Mouse (Mus musculus) forebrain, postnatal 0 days (tissue): ENCODE measurements around the gene Pnmal2. TPM values are rescaled to one million over a fixed set of nuclear protein-coding genes. Genes with fewer than 3 reads are reported as not detected.

Experiments used
- ATAC-seq: fragments of 200-750 bp; cut with Nextera tagmentation; 2 replicates; pipeline ENCODE4 v1.8.0; 2017; ENCODE audit warnings: mild to moderate bottlenecking, moderate library complexity
- DNase-seq: peaks from one replicate; pipeline ENCODE4 v3.0.0-alpha.2; 2015
- H3K27ac ChIP-seq: fragments of 300-500 bp; sonication (generic); 2 replicates; pipeline ENCODE4 v1.5.1; 2014; ENCODE audit warnings: low read depth, mild to moderate bottlenecking, antibody characterized with exemption, low read length, moderate library complexity, mixed read lengths
- H3K27me3 ChIP-seq: fragments of 300-500 bp; sonication (generic); 2 replicates; pipeline ENCODE4 v1.6.1; 2014; ENCODE audit warnings: mild to moderate bottlenecking, low read length, mixed read lengths; ENCODE audit not compliant: insufficient read depth
- H3K36me3 ChIP-seq: fragments of 300-500 bp; sonication (generic); 2 replicates; pipeline ENCODE4 v1.6.1; 2014; ENCODE audit warnings: mild to moderate bottlenecking, moderate library complexity; ENCODE audit not compliant: insufficient read depth
- H3K4me1 ChIP-seq: fragments of 300-500 bp; sonication (generic); 2 replicates; pipeline ENCODE4 v1.6.1; 2014; ENCODE audit warnings: antibody characterized with exemption; ENCODE audit not compliant: insufficient read depth
- H3K4me2 ChIP-seq: fragments of 300-500 bp; sonication (generic); 2 replicates; pipeline ENCODE4 v1.6.1; 2014; ENCODE audit warnings: low read depth, mild to moderate bottlenecking, moderate library complexity
- H3K4me3 ChIP-seq: fragments of 300-500 bp; sonication (generic); 2 replicates; pipeline ENCODE4 v1.5.1; 2014; ENCODE audit warnings: low read depth, low read length, mixed read lengths
- H3K9ac ChIP-seq: fragments of 300-500 bp; sonication (generic); 2 replicates; pipeline ENCODE4 v1.6.1; 2014; ENCODE audit warnings: mild to moderate bottlenecking
- H3K9me3 ChIP-seq: fragments of 300-500 bp; sonication (generic); 2 replicates; pipeline ENCODE4 v1.6.1; 2016; ENCODE audit warnings: low read length
- CTCF ChIP-seq: sonication (generic); IDR thresholded peaks from 2 replicates; pipeline ENCODE4 v1.5.1; 2016; ENCODE audit warnings: antibody characterized with exemption, control low read depth, low read depth
- WGBS: fragments of 180-500 bp; shearing (Covaris S2); extraction: QIAGEN DNeasy Blood & Tissue Kit; methylation state at CpG from one replicate; pipeline ENCODE4 v1.1.7; 2014; 5-methylcytosine and 5-hydroxymethylcytosine counted together
- polyA plus RNA-seq: library from polyadenylated mRNA; unstranded; fragments of >200 nt; fragmentation: Nextera tagmentation; extraction: Ambion mirVana; gene quantifications from 2 replicates; pipeline ENCODE4 v1.2.1, GENCODE M21; 2015
- total RNA-seq: library from RNA; depleted of rRNA; stranded (reverse); fragments of >200 nt; gene quantifications from 2 replicates; pipeline ENCODE4 v1.2.3, GENCODE M21; 2014

Pnmal2 gene
- total and polyA plus RNA-seq, 2 experiments from 2014 or later: 133 to 134 TPM

DNA sequence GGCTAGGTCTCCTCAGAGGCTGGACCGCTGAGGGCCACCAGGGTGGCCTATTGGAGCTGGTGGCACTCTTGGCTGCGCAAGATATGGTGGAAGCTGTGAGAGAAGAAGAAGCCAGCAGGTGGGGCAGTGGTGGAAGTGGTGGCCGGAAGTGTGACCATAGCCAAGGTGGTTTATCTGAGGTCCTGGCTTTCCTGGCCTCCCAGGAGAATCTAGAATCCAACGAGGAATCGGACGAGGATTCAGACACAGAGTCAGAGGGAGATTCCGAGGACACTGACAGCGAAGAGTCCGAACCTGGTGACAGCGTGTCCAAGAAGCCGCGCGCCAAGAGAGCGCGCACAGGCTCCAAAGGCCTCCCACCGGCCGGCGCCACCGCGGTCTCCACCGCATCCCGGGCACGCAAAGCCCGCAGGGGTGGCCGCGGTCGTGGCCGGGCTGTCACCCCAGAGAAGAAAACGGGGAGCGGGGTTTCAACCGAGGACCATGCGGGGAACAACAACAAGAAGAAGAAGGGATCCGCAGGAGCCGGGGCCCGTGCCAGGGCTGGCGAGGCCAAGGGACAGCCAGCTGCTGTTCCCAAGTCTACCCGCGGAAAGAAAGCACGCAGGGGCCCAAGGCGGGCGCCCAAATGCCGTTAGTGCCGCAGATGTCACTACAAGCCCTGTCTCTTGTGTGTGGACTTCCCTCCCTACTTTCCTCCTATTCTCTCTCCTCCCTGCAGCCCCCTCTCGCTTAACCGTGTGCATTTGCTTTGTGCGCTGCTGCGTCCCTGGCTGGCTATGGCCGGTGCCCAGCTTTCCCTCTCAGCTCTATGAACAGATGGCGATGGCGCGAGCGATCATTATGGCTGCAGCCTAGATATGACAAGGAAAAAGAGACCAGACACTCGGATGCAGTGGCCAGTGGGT, 2.2 kb downstream of the Pnmal2 start:
- H3K9me3 ChIP-seq: no peaks in the 10 kb centered on the region
- H3K4me2 ChIP-seq: peak overlapping the region; percentile 91
- 4% methylated on average over 51 of the region's 53 CpGs for WGBS
- peak overlapping the region; percentile 83 for H3K4me3 ChIP-seq
- peak overlapping the region; percentile 97 for H3K9ac ChIP-seq
- H3K27me3 ChIP-seq: no peaks in the 10 kb centered on the region
- no peak for DNase-seq
- no peaks in the 10 kb centered on the region for H3K36me3 ChIP-seq
- no peak for ATAC-seq
- peak overlapping the region; percentile 95 for H3K27ac ChIP-seq
- TF ChIP-seq CTCF: peak; percentile 47
- peaks cover 40% of the 10 kb centered on the region for H3K4me1 ChIP-seq

DNA sequence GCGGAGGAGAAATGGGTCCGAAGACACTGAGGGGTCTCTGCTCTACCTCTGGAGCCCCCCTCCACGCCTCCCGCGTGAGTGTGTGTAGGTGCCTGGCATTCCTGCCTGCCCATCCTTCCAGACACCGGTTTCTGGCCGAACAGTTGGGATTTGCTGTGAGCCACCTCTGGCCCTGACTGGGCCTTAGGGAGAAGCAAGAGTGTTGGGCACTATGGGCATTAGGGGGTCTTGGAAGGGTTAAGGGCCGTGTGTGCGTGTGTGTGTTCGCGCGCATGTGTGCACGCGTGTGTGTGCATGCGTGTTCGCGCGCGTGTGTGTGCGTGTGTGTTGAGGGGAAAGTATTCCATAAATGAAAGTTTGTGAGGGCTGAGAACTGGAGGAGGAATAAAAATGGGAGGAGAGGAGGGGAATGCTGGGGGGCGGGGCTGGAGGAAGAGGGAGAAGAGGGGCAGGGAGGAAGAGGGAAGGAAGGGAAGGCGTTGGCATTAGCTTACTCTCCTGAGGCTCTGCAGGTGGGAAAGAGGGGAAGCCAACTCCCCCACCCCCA, 2.9 kb downstream of the Pnmal2 start:
- ATAC-seq (no peak), DNase-seq (no peak)
- peak overlapping the region; percentile 91 for H3K4me2 ChIP-seq
- no peaks in the 10 kb centered on the region for H3K36me3 ChIP-seq
- H3K27me3 ChIP-seq: no peaks in the 10 kb centered on the region
- H3K9ac ChIP-seq: peak overlapping the region; percentile 97
- H3K4me3 ChIP-seq: peak overlapping the region; percentile 83
- peak overlapping the region; percentile 95 for H3K27ac ChIP-seq
- whole genome bisulfite sequencing: 14% methylated on average over 21 of the region's 22 CpGs
- TF ChIP-seq CTCF: no peak
- H3K9me3 ChIP-seq: no peaks in the 10 kb centered on the region
- peaks cover 40% of the 10 kb centered on the region for H3K4me1 ChIP-seq

DNA sequence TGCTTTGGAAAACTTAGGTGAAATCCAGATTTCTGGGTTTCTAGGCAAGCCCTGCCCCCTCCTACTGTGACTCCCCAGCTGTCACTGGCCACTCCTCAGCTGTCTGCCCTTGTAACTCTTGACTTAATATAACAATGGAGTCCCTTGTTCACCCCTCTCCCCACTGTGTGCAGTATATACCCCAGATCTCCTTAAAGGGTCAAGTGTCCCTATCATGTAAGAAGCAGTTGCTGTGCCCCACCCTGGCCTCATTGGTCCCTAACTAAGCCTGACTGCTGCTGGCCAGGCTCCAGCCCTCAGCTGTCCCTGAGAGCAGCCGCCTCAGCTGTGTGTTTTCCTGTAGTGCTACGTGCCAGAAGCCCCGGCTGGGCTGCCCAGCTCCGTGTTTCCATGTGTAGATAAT, 3.5 kb downstream of the Pnmal2 start:
- no peaks in the 10 kb centered on the region for H3K27me3 ChIP-seq
- H3K36me3 ChIP-seq: no peaks in the 10 kb centered on the region
- H3K9me3 ChIP-seq: no peaks in the 10 kb centered on the region
- H3K27ac ChIP-seq: peak overlapping the region; percentile 95; the same call in 1 of the 2 replicates
- H3K4me1 ChIP-seq: peaks cover 38% of the 10 kb centered on the region
- DNase-seq (no peak), ATAC-seq (no peak)
- peak overlapping the region; percentile 83 for H3K4me3 ChIP-seq
- no peak for TF ChIP-seq CTCF
- peak overlapping the region; percentile 91 for H3K4me2 ChIP-seq
- peak overlapping the region; percentile 97 for H3K9ac ChIP-seq
- WGBS: under 1% methylated on average over 4 of the region's 4 CpGs

DNA sequence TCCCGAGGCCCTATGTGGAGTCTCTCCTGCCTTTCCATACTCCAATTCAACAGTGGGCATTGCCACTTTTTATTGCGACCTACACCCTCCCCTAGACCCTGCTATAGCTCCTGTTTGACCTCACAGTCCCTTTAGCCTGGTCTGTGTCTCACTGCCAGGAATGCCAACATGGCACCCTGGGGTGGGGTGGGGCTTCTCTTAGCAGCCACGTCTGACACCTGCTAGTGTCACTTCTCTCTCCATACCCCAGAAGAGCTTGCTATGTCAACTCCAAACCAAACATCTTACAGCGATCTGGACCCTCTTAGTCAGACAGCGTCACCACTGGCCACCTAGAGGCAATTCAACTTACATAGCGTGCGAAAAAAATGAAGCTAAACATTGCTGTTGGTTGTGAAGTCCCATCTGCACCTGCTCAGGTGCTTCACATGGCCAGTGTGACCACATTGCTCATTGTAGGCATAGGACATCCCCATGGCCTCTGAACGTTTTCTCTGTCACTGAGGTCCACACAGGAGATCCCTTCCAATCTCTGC, 4.5 kb downstream of the Pnmal2 start:
- H3K4me3 ChIP-seq: peak overlapping the region; percentile 83; the same call in 1 of the 2 replicates
- WGBS: 54% methylated on average over 8 of the region's 8 CpGs
- peak; percentile 53 for TF ChIP-seq CTCF
- H3K36me3 ChIP-seq: no peaks in the 10 kb centered on the region
- peak overlapping the region; percentile 97; the same call in 1 of the 2 replicates for H3K9ac ChIP-seq
- peak overlapping the region; percentile 91 for H3K4me2 ChIP-seq
- ATAC-seq (no peak), DNase-seq (no peak)
- H3K9me3 ChIP-seq: no peaks in the 10 kb centered on the region
- H3K27ac ChIP-seq: peak overlapping the region; percentile 62
- no peaks in the 10 kb centered on the region for H3K27me3 ChIP-seq
- H3K4me1 ChIP-seq: peaks cover 29% of the 10 kb centered on the region

DNA sequence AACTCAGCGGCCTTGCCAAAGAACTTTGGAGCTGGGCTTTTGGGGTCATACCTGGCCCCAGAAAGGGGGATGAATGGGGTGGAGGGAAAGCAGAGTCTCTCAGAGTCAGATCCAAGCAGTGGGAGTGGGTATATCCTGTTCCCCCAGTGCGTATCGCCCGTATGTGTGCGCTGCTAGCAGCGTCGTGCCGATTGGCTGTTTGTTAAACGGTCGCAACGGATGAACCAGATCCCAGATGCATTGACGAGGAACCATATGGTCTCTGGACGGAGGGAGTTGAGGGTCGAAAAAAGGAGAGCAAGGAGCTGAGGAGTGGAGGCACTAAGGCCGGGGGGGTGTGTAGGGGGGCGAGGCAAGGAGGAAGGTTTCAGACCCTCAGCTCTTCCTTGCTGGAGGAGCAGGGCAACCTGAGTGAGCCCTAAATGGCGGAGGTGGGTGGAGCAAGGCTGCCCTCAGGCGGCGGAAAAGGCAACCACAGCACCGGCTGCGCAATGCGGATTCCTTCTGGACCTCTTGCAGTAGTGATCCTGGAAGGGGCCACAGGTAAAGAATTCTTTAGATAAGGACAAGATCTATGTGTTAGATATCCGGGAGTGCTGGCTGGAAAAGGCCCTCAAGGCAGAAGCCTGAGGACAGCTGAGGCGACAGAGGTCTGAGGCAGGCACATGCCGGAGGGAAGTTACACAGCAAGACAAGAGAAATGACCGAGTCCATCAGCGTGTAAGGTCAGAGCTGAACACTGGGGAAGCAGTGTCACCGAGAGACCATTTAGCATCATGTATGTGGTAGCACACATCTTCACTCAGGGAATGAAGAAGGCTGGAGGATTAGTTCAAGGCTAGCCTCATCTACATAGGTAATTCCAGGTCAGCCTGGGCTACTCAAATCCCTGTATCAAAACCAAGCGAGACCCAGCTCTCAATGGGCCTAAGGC, 5.7 kb downstream of the Pnmal2 start:
- H3K27me3 ChIP-seq: no peaks in the 10 kb centered on the region
- H3K9ac ChIP-seq: peak overlapping the region; percentile 42
- H3K4me1 ChIP-seq: peaks cover 25% of the 10 kb centered on the region; the same call in 1 of the 2 replicates
- 12% methylated on average over 28 of the region's 29 CpGs for WGBS
- ATAC-seq (peak; percentile 65), DNase-seq (peak; percentile 92)
- H3K27ac ChIP-seq: peak overlapping the region; percentile 62
- no peaks in the 10 kb centered on the region for H3K9me3 ChIP-seq
- TF ChIP-seq CTCF: peak; percentile 95
- no peaks in the 10 kb centered on the region for H3K36me3 ChIP-seq
- peak overlapping the region; percentile 91 for H3K4me2 ChIP-seq
- 0 out of 2 replicates have a peak overlapping the region, but pooled peaks have one; percentile 13 for H3K4me3 ChIP-seq
